Mouse (Mus musculus) liver, embryonic 11.5 days (tissue): ENCODE results near the gene Hspb11. TPM values are rescaled to one million over a fixed set of nuclear protein-coding genes. Genes with fewer than 3 reads are reported as not detected.

Experiments used
- ATAC-seq: fragments of 200-750 bp; cut with Nextera tagmentation; replicated peaks from 2 replicates; pipeline ENCODE4 v1.8.0; 2017; ENCODE audit warnings: moderate number of reproducible peaks, mild to moderate bottlenecking, moderate TSS enrichment, moderate library complexity; ENCODE audit not compliant: low FRiP score
- DNase-seq: peaks from one replicate; pipeline ENCODE4 v3.0.0-alpha.2; 2017; ENCODE audit warnings: low spot score
- H3K27ac ChIP-seq: fragments of 300-500 bp; sonication (generic); 2 replicates; pipeline ENCODE4 v1.5.1; 2014; ENCODE audit warnings: mild to moderate bottlenecking, low read depth, low read length, control low read depth
- H3K27me3 ChIP-seq: fragments of 300-500 bp; sonication (generic); replicated peaks from 2 replicates; pipeline ENCODE4 v1.6.1; 2014; ENCODE audit warnings: low read length, mixed read lengths; ENCODE audit not compliant: control insufficient read depth, insufficient read depth
- H3K36me3 ChIP-seq: fragments of 300-500 bp; sonication (generic); 2 replicates; pipeline ENCODE4 v1.6.1; 2014; ENCODE audit warnings: mild to moderate bottlenecking, low read length, moderate library complexity, mixed read lengths; ENCODE audit not compliant: control insufficient read depth, insufficient read depth
- H3K4me1 ChIP-seq: fragments of 300-500 bp; sonication (generic); replicated peaks from 2 replicates; pipeline ENCODE4 v1.6.1; 2014; ENCODE audit warnings: low read length, mixed read lengths; ENCODE audit not compliant: control insufficient read depth, insufficient read depth
- H3K4me2 ChIP-seq: fragments of 300-500 bp; sonication (generic); 2 replicates; pipeline ENCODE4 v1.6.1; 2014; ENCODE audit warnings: mild to moderate bottlenecking, control low read depth, moderate library complexity
- H3K4me3 ChIP-seq: fragments of 300-500 bp; sonication (generic); 2 replicates; pipeline ENCODE4 v1.5.1; 2014; ENCODE audit warnings: low read depth, low read length, control low read depth
- H3K9ac ChIP-seq: fragments of 300-500 bp; sonication (generic); 2 replicates; pipeline ENCODE4 v1.6.1; 2014; ENCODE audit warnings: low read depth, low read length, control low read depth
- H3K9me3 ChIP-seq: fragments of 300-500 bp; sonication (generic); 2 replicates; pipeline ENCODE4 v1.6.1; 2016; ENCODE audit warnings: low read length, inconsistent platforms, mixed read lengths; ENCODE audit not compliant: control insufficient read depth
- WGBS: fragments of 180-500 bp; shearing (Covaris S2); extraction: QIAGEN DNeasy Blood & Tissue Kit; methylation state at CpG from one replicate; pipeline ENCODE4 v1.1.7; 2014; 5-methylcytosine and 5-hydroxymethylcytosine counted together
- polyA plus RNA-seq: library from polyadenylated mRNA; unstranded; fragments of >200 nt; fragmentation: Nextera tagmentation; extraction: Ambion mirVana; gene quantifications from 2 replicates; pipeline ENCODE4 v1.2.1, GENCODE M21; 2014

The Hspb11 gene
- 14.8 and 16.0 TPM in 2 replicates for polyA plus RNA-seq

DNA sequence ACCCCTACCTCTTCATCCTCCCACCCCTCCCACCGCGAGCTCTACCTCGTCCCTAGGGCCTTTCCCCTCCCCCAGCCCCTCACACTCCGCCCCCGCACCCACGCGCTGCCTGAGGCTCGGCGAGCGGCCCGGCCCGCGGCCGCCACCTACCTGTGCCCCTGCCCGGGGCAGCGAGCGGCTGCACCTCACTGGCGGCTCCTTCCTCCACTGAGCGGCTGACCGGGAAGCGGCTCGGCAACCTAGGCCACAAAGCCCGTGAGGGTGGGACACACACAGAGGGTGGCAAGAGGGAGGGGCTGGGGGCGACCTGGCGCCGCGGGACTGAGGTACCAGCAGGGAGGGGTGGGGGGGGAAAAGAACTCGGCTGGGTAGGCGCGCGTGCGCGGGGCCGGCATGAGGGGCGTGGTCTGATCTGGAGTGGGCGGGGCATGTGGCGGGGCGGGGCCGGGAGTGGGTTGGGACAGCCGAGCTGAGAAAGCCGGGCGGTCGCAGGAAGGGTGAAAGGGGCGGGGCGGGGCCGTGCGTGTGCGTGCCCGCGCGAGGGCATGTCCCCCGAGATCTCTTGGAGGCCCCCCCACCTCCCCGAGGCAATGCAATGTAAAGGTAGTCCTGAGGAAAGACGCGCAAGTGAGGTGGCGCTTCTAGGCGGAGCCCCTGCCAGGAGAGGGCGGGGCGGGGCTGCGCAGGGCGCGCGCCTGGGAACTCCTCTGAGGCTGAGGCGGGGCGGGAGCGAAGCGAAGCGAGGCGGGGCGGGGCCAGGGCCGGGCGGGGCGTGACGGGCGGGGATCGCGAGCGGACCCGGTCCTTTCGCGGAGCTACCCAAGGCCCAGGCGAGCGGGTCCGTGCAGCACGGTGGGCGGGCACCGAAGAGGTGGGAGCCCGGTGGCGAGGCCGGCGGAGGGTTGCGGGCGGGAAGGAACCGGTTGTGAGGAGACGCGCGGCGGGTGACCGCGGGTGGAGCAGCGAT, at the start of gene Hspb11, which contains the start of gene Lrrc42:
Gene Hspb11, plus strand, starts transcription at position 469 of the 967 bp plus-strand sequence.
Gene Lrrc42, minus strand, starts transcription at position 408 of the 967 bp plus-strand sequence.
- DNase-seq, result peak; percentile 96
- Histone ChIP-seq H3K9ac (peak within 1 kb of the TSS; percentile 82), H3K36me3 (no peaks in the 10 kb centered on the region), H3K9me3 (no peaks in the 10 kb centered on the region), H3K4me1 (peaks cover 22% of the 10 kb centered on the region), H3K4me2 (peak within 1 kb of the TSS; percentile 96), H3K27ac (peak within 1 kb of the TSS; percentile 35; the same call in 1 of the 2 replicates), H3K27me3 (no peaks in the 10 kb centered on the region), H3K4me3 (peak within 1 kb of the TSS; percentile 75)
- WGBS, result under 1% methylated on average over 95 of the region's 101 CpGs
- peak; percentile 94 for ATAC-seq

DNA sequence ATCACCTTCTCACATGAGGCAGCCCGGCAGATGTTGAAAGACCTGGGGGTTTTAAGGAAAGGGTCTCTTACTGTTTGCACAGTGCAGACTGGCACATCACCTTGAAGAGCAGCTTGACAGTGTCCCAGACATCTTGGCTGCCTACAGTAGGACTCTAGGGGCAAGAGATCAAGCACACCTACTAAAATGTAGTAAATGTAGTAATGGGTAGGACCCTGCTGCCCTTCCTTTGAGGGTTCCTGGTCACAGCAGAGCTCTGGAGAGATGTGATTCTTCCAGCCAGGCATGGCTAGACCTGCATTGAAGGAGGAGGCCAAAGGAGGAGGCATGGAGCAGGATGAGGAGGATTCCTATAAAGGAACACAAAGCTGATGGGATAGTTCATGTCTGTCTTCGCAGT, 46.4 kb upstream of the Hspb11 start:
- Histone ChIP-seq H3K27me3 (no peaks in the 10 kb centered on the region), H3K4me1 (peaks cover 9% of the 10 kb centered on the region; the same call in 1 of the 2 replicates), H3K4me2 (no peak overlapping the region), H3K27ac (no peak overlapping the region), H3K9me3 (no peaks in the 10 kb centered on the region), H3K36me3 (peaks cover 10% of the 10 kb centered on the region), H3K9ac (no peak overlapping the region), H3K4me3 (no peak overlapping the region)
- DNase-seq, result no peak
- 92% methylated on average over 2 of the region's 2 CpGs for WGBS
- ATAC-seq, result no peak

DNA sequence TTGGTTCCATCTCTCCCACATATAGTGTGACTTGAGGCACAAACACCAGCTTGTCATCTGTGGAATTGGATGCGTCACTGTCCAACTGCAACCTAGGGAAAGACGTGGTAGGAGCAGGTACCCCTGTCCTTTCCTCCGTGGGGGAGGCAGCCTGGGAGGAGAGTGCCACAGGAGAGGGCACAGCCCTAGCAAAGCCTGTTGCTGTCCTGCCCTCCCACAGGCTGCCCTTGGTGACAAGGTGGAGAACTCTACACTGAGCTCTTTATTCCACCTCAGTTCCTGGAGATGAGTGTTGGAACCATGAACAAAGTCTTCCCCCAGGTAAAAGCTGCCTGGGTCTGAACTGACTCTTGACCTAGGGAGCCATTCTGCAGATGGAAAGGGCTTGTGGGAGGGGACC, 44.5 kb upstream of the Hspb11 start, which contains the start of gene Ldlrad1:
Gene Ldlrad1, plus strand, starts transcription at position 301 of the 400 bp plus-strand sequence.
- Histone ChIP-seq H3K36me3 (peaks cover 3% of the 10 kb centered on the region; the same call in 1 of the 2 replicates), H3K9me3 (no peaks in the 10 kb centered on the region), H3K27ac (no peak within 1 kb of the TSS), H3K4me2 (no peak within 1 kb of the TSS), H3K4me1 (peaks cover 9% of the 10 kb centered on the region; the same call in 1 of the 2 replicates), H3K27me3 (no peaks in the 10 kb centered on the region), H3K4me3 (no peak within 1 kb of the TSS), H3K9ac (no peak within 1 kb of the TSS)
- DNase-seq (no peak), ATAC-seq (no peak)
- 83% methylated on average over 3 of the region's 3 CpGs for WGBS

DNA sequence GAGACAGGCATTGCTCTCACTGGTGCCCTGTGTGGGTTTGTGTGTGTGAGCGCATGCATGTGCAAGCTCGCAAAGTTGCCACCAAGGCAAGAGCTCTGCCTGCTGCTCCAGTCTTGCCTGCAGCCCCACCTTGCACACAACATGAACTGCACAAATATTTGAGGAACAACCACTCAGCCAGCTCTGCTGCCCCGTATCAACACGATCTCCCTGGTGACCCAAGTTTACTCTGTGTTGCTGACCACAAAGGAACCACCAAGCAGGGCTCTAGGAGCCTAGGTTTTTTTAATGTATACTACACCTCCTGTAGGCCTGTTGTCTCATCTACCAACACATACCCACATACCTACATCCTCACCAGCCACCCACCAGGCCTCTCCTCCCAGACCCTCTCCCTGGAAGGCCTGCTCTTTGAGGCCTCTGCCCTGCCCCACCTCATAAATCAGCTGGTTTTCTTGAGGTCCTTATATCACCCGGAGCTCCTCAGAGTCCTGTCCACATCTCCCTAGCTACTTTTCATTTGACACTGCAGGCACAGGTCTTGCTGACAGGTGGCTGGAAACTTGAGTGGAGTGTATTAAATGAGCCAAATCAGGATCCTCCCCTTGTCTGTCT, 42.8 kb upstream of the Hspb11 start:
- WGBS, result 42% methylated on average over 5 of the region's 5 CpGs
- H3K27me3 ChIP-seq, result no peaks in the 10 kb centered on the region

DNA sequence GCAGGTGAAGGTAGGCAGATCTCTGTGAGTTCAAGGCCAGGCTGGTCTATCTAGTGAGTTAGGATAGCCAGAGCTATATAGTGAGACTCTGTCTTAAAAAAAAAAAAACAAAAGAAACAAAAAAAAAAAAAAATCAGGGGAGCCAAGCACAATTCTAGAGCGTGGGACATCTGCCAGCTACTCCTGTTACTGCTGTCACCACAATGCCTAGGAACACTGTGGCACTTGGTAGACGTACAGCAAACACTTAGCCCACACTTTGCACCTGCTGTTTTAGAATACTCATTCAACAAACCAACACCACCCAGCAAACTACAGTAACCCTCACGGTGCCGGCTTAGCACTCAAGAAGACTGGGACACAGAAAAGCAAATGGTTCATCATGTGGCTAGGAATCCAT, 41.9 kb upstream of the Hspb11 start:
- H3K4me2 ChIP-seq, result no peak overlapping the region
- H3K4me3 ChIP-seq, result no peak overlapping the region
- no peaks in the 10 kb centered on the region for H3K9me3 ChIP-seq
- no peak overlapping the region for H3K9ac ChIP-seq
- H3K36me3 ChIP-seq, result no peaks in the 10 kb centered on the region; the same call in 1 of the 2 replicates
- no peaks in the 10 kb centered on the region for H3K27me3 ChIP-seq
- WGBS, result 83% methylated on average over 4 of the region's 4 CpGs
- DNase-seq (no peak), ATAC-seq (no peak)
- peaks cover 11% of the 10 kb centered on the region; the same call in 1 of the 2 replicates for H3K4me1 ChIP-seq
- no peak overlapping the region for H3K27ac ChIP-seq

More for the DNA sequence above, 42.8 kb upstream of the Hspb11 start:
- H3K9me3 ChIP-seq, result no peaks in the 10 kb centered on the region
- ATAC-seq (0 out of 2 replicates have a peak, but pooled peaks have one; percentile 27), DNase-seq (no peak)
- H3K9ac ChIP-seq, result no peak overlapping the region
- H3K27ac ChIP-seq, result no peak overlapping the region
- no peak overlapping the region for H3K4me2 ChIP-seq
- no peak overlapping the region for H3K4me3 ChIP-seq
- H3K4me1 ChIP-seq, result peaks cover 9% of the 10 kb centered on the region; the same call in 1 of the 2 replicates
- H3K36me3 ChIP-seq, result peaks cover 3% of the 10 kb centered on the region; the same call in 1 of the 2 replicates

DNA sequence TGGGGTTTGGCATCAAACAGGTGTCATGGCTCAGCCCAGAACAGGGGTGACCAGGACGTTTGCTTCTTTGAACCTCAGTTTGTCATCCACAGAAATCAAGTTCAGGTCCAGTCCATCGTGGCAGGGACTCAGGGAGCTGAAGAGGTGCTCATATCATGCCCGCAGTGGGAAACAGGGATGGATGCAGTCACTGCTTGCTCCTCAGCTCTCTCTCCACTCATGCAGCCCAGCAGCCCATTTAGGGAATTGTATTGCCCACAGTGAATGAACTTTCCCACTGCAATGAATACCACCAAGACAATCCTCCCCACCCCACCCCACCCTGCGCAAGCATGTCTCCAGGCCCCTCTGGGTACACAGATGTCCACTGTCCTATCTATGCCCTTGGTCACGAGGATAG, 41.5 kb upstream of the Hspb11 start:
- no peaks in the 10 kb centered on the region; the same call in 1 of the 2 replicates for H3K36me3 ChIP-seq
- H3K4me2 ChIP-seq, result no peak overlapping the region
- DNase-seq (no peak), ATAC-seq (no peak)
- H3K4me1 ChIP-seq, result peaks cover 15% of the 10 kb centered on the region
- H3K9me3 ChIP-seq, result no peaks in the 10 kb centered on the region
- no peak overlapping the region for H3K4me3 ChIP-seq
- no peak overlapping the region for H3K27ac ChIP-seq
- H3K9ac ChIP-seq, result no peak overlapping the region
- WGBS, result 81% methylated on average over 5 of the region's 5 CpGs
- no peaks in the 10 kb centered on the region for H3K27me3 ChIP-seq

DNA sequence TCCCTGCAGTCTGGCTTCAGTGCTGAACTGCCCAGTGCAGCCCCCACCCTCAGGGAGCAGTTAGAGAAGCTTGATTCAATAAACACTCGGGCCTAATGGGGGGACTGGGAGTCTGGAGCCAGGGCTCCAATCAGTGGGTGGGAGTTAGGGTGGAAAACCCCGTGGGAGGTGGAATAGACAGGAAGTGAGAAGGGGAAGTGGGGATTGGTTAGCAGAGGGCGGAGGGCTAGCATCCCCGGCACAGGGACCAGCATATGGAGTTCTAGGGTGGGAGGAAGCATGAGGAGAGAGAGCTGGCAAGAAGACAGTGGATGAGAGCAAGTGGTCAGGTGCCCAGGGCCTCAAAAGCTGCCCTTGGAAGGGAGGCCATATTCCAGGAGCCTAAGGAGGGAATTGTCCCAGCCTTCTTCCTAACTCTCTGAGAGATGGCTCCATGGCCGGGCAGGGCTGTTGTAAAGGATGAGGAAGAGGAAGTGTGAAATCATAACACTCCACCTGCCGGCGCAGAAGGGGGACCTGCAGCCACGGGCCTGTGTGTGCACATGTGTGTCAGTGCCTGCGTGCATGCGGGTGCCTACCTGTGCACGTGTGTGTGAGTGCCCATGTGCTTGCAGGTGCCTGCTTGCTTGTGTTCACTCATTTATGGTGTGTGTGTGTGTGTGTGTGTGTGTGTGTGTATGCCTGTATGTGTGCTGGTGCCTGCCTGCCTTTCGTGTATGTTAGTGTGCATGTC, 39.9 kb upstream of the Hspb11 start:
- no peaks in the 10 kb centered on the region for H3K27me3 ChIP-seq
- H3K36me3 ChIP-seq, result no peaks in the 10 kb centered on the region
- WGBS, result 67% methylated on average over 12 of the region's 12 CpGs
- H3K9me3 ChIP-seq, result no peaks in the 10 kb centered on the region
- ATAC-seq (no peak), DNase-seq (no peak)
- no peak overlapping the region for H3K4me3 ChIP-seq
- H3K27ac ChIP-seq, result no peak overlapping the region
- peaks cover 30% of the 10 kb centered on the region for H3K4me1 ChIP-seq
- no peak overlapping the region for H3K4me2 ChIP-seq
- H3K9ac ChIP-seq, result no peak overlapping the region

DNA sequence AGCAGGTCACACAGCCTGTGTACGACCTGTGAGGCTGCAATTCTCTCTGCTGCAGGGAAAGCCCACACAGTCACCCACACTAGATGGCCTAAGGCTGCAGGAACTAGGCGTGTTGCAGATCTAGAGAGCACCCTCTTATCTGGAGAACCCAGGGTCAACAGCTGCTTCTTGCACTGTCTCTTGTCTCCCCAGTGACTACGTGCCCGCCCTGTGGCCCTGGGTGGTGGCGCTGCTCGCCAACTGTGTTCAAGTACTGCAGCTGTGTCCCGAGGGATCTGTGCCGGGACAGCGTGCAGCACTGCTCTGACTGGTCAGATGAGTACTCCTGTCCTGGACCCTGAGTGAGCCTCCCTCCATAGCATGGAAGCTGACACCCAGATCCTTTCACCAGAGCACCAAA, 35.8 kb upstream of the Hspb11 start:
- H3K27ac ChIP-seq, result peak overlapping the region; percentile 2; the same call in 1 of the 2 replicates
- peak overlapping the region; percentile 44 for H3K4me2 ChIP-seq
- DNase-seq (peak; percentile 70), ATAC-seq (peak; percentile 99)
- H3K4me1 ChIP-seq, result peaks cover 25% of the 10 kb centered on the region
- H3K9ac ChIP-seq, result peak overlapping the region; percentile 55
- H3K4me3 ChIP-seq, result no peak overlapping the region
- 47% methylated on average over 9 of the region's 9 CpGs for WGBS
- H3K27me3 ChIP-seq, result no peaks in the 10 kb centered on the region
- no peaks in the 10 kb centered on the region for H3K9me3 ChIP-seq
- no peaks in the 10 kb centered on the region for H3K36me3 ChIP-seq
